In genomic region chr4:98115401-98115800, GRCm38 (mm10) we compare ENCODE assay signal across 25 mouse cellular contexts.
"Had no signal": no experiment of that assay in that cellular context is flagged by ENCODE, and none has a peak within 500 bp of the region (broad histone marks: within the 10 kb centered on the region; RNA-seq: fewer than 3 reads in every experiment).

No protein-coding gene starts in this region.

- H3K27me3 ChIP-seq: embryonic facial prominence, embryonic 12.5 days; embryonic facial prominence, embryonic 13.5 days; embryonic facial prominence, embryonic 15.5 days; forebrain, embryonic 13.5 days; forebrain, embryonic 15.5 days had no signal

- H3K4me1 ChIP-seq: embryonic facial prominence, embryonic 12.5 days had no signal

- DNase-seq: cerebellum, adult 2 months; cerebellum, adult 8-10 months; cerebellum, adult 9-10 months; cerebellum, adult 9-11 months; cerebellum, postnatal 14 days; cerebellum, postnatal 25 days; cerebellum, postnatal 36 days; embryo, embryonic 11 days; forebrain, postnatal 0 days; gastrocnemius, adult 2 months; gastrocnemius, postnatal 10 days; gastrocnemius, postnatal 14 days; gastrocnemius, postnatal 25 days; gastrocnemius, postnatal 36 days; heart, adult 18-20 months; heart, adult 2 months had no signal

- H3K4me3 ChIP-seq: embryonic facial prominence, embryonic 10.5 days; embryonic facial prominence, embryonic 12.5 days; embryonic facial prominence, embryonic 13.5 days; embryonic facial prominence, embryonic 15.5 days; erythroblast, embryonic 14.5 days; forebrain, embryonic 13.5 days; forebrain, embryonic 15.5 days; gastrocnemius, adult 2 months; heart, adult 2 months had no signal

- H3K9ac ChIP-seq: embryonic facial prominence, embryonic 12.5 days; embryonic facial prominence, embryonic 13.5 days; embryonic facial prominence, embryonic 15.5 days; forebrain, embryonic 13.5 days; forebrain, embryonic 15.5 days; forebrain, postnatal 0 days had no signal

- H3K36me3 ChIP-seq: embryonic facial prominence, embryonic 10.5 days; embryonic facial prominence, embryonic 12.5 days; embryonic facial prominence, embryonic 15.5 days; forebrain, embryonic 15.5 days had no signal

- H3K27ac ChIP-seq: embryonic facial prominence, embryonic 10.5 days; embryonic facial prominence, embryonic 12.5 days; embryonic facial prominence, embryonic 13.5 days; embryonic facial prominence, embryonic 15.5 days; forebrain, embryonic 13.5 days; gastrocnemius, adult 2 months; heart, adult 2 months had no signal

- H3K4me2 ChIP-seq: embryonic facial prominence, embryonic 12.5 days; embryonic facial prominence, embryonic 13.5 days; embryonic facial prominence, embryonic 15.5 days; forebrain, embryonic 13.5 days; forebrain, embryonic 15.5 days had no signal

- H3K9me3 ChIP-seq: embryonic facial prominence, embryonic 10.5 days; embryonic facial prominence, embryonic 12.5 days; embryonic facial prominence, embryonic 13.5 days; embryonic facial prominence, embryonic 15.5 days; forebrain, embryonic 13.5 days; forebrain, embryonic 15.5 days had no signal

- ATAC-seq: forebrain, embryonic 14.5 days; forebrain, embryonic 16.5 days; forebrain, postnatal 0 days had no signal
